Mouse (Mus musculus) C2C12 (cell line): ENCODE measurements around the gene Tmem82. TPM values are rescaled to one million over a fixed set of nuclear protein-coding genes. Genes with fewer than 3 reads are reported as not detected.
"Not testable (repeated sequence)": the region's sequence is repeated elsewhere in the genome, so short reads cannot be mapped to it uniquely, and the experiment has no call there.

Experiments used
- H3K27me3 ChIP-seq: one replicate; pipeline ENCODE4 v1.6.1; 2011; ENCODE audit not compliant: control insufficient read depth, insufficient read depth, insufficient read length
- H3K36me3 ChIP-seq: one replicate; pipeline ENCODE4 v1.6.1; 2011; ENCODE audit not compliant: control insufficient read depth, insufficient read depth
- H3K4me3 ChIP-seq: one replicate; pipeline ENCODE4 v1.5.1; 2011; ENCODE audit warnings: mild to moderate bottlenecking, control low read depth; ENCODE audit not compliant: poor library complexity, insufficient read depth, severe bottlenecking
- H3K79me2 ChIP-seq: one replicate; pipeline ENCODE4 v1.6.1; 2011; ENCODE audit not compliant: control insufficient read depth, insufficient read depth
- H3K79me3 ChIP-seq: one replicate; pipeline ENCODE4 v1.6.1; 2011; ENCODE audit warnings: low read depth, control low read depth
- H3ac ChIP-seq: one replicate; pipeline ENCODE3; 2011; ENCODE audit warnings: low read depth; ENCODE audit not compliant: control insufficient read depth, insufficient read length
- CEBPB ChIP-seq: IDR thresholded peaks from one replicate; pipeline ENCODE4 v1.6.1; 2011; ENCODE audit warnings: low read depth, mild to moderate bottlenecking, control low read depth, moderate library complexity
- CTCF ChIP-seq: IDR thresholded peaks from one replicate; pipeline ENCODE4 v1.5.1; 2011; ENCODE audit not compliant: control insufficient read depth, insufficient read depth, insufficient read length
- FOSL1 ChIP-seq: IDR thresholded peaks from one replicate; pipeline ENCODE4 v1.8.0; 2011; ENCODE audit warnings: mild to moderate bottlenecking, low read length; ENCODE audit not compliant: poor library complexity, insufficient read depth, severe bottlenecking
- MAX ChIP-seq: IDR thresholded peaks from one replicate; pipeline ENCODE4 v1.6.1; 2011; ENCODE audit warnings: mild to moderate bottlenecking, control low read depth
- MYOD1 ChIP-seq: IDR thresholded peaks from one replicate; pipeline ENCODE4 v1.6.1; 2011; ENCODE audit warnings: low read depth; ENCODE audit not compliant: control insufficient read depth, insufficient read length
- MYOG ChIP-seq: IDR thresholded peaks from one replicate; pipeline ENCODE4 v1.6.1; 2011; ENCODE audit not compliant: control insufficient read depth, insufficient read length; ENCODE audit errors: extremely low read depth
- USF1 ChIP-seq: IDR thresholded peaks from one replicate; pipeline ENCODE4 v1.6.1; 2011; ENCODE audit warnings: low read depth, mild to moderate bottlenecking, control low read depth, moderate library complexity
- polyA plus RNA-seq: library from polyadenylated mRNA; unstranded; fragments of >200 nt; fragmentation: generic; extraction: Trizol; gene quantifications from one replicate; pipeline ENCODE4 v1.2.1, GENCODE M21; 2012; ENCODE audit warnings: missing spikeins

The Tmem82 gene
- polyA plus RNA-seq, 1 experiment = not detected

GRCm38 (mm10) chr4:141570821-141571220 lies 47.6 kb downstream of the Tmem82 start:
- no peak for TF ChIP-seq CTCF
- no peak for TF ChIP-seq FOSL1
- no peak for TF ChIP-seq MYOD1
- TF ChIP-seq MYOG = no peak
- TF ChIP-seq MAX = no peak
- no peak for TF ChIP-seq USF1
- TF ChIP-seq CEBPB = no peak
- H3K27me3 ChIP-seq = no peaks in the 10 kb centered on the region
- no peaks in the 10 kb centered on the region for H3K79me3 ChIP-seq
- H3ac ChIP-seq = no peak overlapping the region
- no peak overlapping the region for H3K4me3 ChIP-seq
- H3K79me2 ChIP-seq = no peaks in the 10 kb centered on the region
- H3K36me3 ChIP-seq = no peaks in the 10 kb centered on the region

DNA sequence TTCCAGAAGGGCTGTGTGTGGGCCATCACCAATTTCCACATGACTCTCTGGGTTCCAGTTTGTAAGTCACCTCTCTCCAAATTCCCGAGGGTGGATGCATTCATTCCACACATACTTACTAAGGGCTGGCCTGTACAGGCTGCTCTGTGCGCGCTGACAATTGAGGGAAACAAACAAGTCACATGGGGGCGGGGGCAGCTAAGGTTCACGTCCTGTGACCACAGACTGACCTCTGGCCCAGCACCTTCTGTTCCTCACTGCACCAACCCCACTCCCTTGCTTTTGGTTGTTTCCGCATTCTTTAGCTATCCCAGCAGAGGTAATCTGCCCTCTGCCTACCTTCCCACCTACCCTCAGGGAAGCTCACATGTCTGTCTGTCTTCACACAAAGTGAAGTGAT lies 48.4 kb downstream of the Tmem82 start:
- Histone ChIP-seq H3K79me2 (no peaks in the 10 kb centered on the region), H3K36me3 (no peaks in the 10 kb centered on the region), H3K4me3 (no peak overlapping the region), H3ac (no peak overlapping the region), H3K27me3 (no peaks in the 10 kb centered on the region), H3K79me3 (no peaks in the 10 kb centered on the region)
- no peak for TF ChIP-seq MYOG
- TF ChIP-seq CEBPB = no peak
- no peak for TF ChIP-seq MYOD1
- no peak for TF ChIP-seq MAX
- no peak for TF ChIP-seq CTCF
- TF ChIP-seq FOSL1 = no peak
- TF ChIP-seq USF1 = peak; percentile 62

DNA sequence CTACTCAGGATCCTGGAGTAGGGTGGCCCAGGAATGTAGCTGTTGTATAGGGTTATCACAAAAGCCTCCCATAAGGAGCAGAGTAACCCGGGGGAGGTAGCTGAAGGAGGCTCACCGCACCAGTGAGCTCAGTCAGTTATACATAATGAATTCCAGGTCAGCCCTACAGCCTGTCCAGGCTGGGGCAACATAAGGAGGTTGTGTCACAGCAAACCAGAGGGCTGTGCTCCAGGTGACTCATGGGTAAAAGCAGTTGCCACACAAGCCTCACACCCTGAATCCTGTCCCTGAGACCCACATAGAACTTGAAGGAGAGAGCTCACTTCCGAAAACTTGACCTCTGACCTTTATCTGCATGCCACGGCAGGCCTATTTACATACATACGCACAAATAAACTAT lies 49.5 kb downstream of the Tmem82 start:
- Histone ChIP-seq H3K79me3 (no peaks in the 10 kb centered on the region), H3K79me2 (no peaks in the 10 kb centered on the region), H3ac (no peak overlapping the region), H3K36me3 (no peaks in the 10 kb centered on the region), H3K27me3 (no peaks in the 10 kb centered on the region), H3K4me3 (no peak overlapping the region)
- peak; percentile 56 for TF ChIP-seq CEBPB
- TF ChIP-seq MYOG = no peak

- not testable (repeated sequence) for H3K27me3 ChIP-seq, H3K36me3 ChIP-seq, H3K79me3 ChIP-seq, H3ac ChIP-seq, H3K79me2 ChIP-seq, H3K4me3 ChIP-seq
These were observed 51.3 kb downstream of the Tmem82 start for GRCm38 (mm10) chr4:141567174-141567573.

DNA sequence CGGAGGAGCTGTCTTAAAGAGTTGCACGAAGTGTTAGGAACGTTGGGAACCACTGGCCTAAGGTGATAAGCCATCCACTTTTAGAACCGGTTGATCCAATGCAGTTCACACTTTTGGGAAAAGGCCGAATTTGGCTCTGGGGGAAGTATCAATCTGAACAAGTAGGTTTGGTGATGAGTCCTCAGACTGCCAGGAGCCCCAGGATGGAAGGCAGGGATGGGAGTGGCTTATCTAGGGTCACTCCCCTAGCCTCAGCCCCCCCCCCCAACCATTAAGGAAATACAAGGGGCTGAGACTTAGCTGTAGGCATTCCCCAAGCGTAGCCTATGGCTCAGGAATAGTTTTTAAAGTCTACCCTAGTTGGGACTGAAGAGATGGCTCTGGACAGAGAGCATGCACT lies 52.2 kb downstream of the Tmem82 start:
- Histone ChIP-seq H3K79me3 (no peaks in the 10 kb centered on the region), H3K4me3 (no peak overlapping the region)

GRCm38 (mm10) chr4:141565325-141565724 lies 53.1 kb downstream of the Tmem82 start:
- no peak for TF ChIP-seq MAX
- no peak for TF ChIP-seq CEBPB
- TF ChIP-seq CTCF = no peak
- TF ChIP-seq USF1 = no peak
- no peak for TF ChIP-seq FOSL1
- TF ChIP-seq MYOD1 = no peak
- TF ChIP-seq MYOG = no peak
- Histone ChIP-seq H3K36me3 (no peaks in the 10 kb centered on the region), H3K79me3 (no peaks in the 10 kb centered on the region), H3ac (no peak overlapping the region), H3K4me3 (no peak overlapping the region), H3K79me2 (no peaks in the 10 kb centered on the region), H3K27me3 (no peaks in the 10 kb centered on the region)

More for the DNA sequence above, 52.2 kb downstream of the Tmem82 start:
- Histone ChIP-seq H3K79me2 (no peaks in the 10 kb centered on the region), H3ac (no peak overlapping the region), H3K27me3 (no peaks in the 10 kb centered on the region), H3K36me3 (no peaks in the 10 kb centered on the region)
- no peak for TF ChIP-seq FOSL1
- TF ChIP-seq MAX = no peak
- TF ChIP-seq MYOG = no peak
- no peak for TF ChIP-seq CTCF
- TF ChIP-seq MYOD1 = no peak
- no peak for TF ChIP-seq USF1
- no peak for TF ChIP-seq CEBPB
